Mouse (Mus musculus) megakaryocyte, embryonic 14.5 days (primary cell): ENCODE measurements around the gene Cnmd. TPM values are rescaled to one million over a fixed set of nuclear protein-coding genes. Genes with fewer than 3 reads are reported as not detected.

ENCODE experiments used
- H3K27me3 ChIP-seq: replicated peaks from 2 replicates; pipeline ENCODE3; 2012; ENCODE audit warnings: inconsistent platforms
- H3K36me3 ChIP-seq: replicated peaks from 2 replicates; pipeline ENCODE3; 2012; ENCODE audit warnings: low read length, inconsistent platforms, mixed read lengths
- H3K4me1 ChIP-seq: 2 replicates; pipeline ENCODE4 v1.6.1; 2012; ENCODE audit warnings: inconsistent platforms
- H3K4me3 ChIP-seq: replicated peaks from 2 replicates; pipeline ENCODE3; 2012; ENCODE audit warnings: moderate library complexity, mild to moderate bottlenecking, inconsistent platforms
- H3K9me3 ChIP-seq: 2 replicates; pipeline ENCODE4 v1.6.1; 2012; ENCODE audit warnings: inconsistent platforms
- FLI1 ChIP-seq: IDR thresholded peaks from 2 replicates; pipeline ENCODE4 v1.6.1; 2012; ENCODE audit warnings: low read length, inconsistent platforms, mixed read lengths
- GATA1 ChIP-seq: IDR thresholded peaks from 3 replicates; pipeline ENCODE4 v1.6.1; 2012; ENCODE audit warnings: mixed read lengths, low read length, inconsistent platforms, borderline replicate concordance
- polyA plus RNA-seq: library from polyadenylated mRNA; stranded (reverse); fragments of >175 nt; gene quantifications from 2 replicates; pipeline ENCODE4 v1.2.3, GENCODE M21; 2012; ENCODE audit warnings: low replicate concordance; ENCODE audit not compliant: insufficient read depth

Cnmd gene
- polyA plus RNA-seq, 1 experiment: not detected

GRCm38 (mm10) chr14:79607352-79607751, 54.6 kb downstream of the Cnmd start:
- H3K4me1 ChIP-seq: no peaks in the 10 kb centered on the region
- peaks cover 9% of the 10 kb centered on the region for H3K9me3 ChIP-seq
- no peak for TF ChIP-seq FLI1
- no peak for TF ChIP-seq GATA1
- no peak overlapping the region for H3K4me3 ChIP-seq
- no peaks in the 10 kb centered on the region for H3K27me3 ChIP-seq
- peaks cover 95% of the 10 kb centered on the region for H3K36me3 ChIP-seq

DNA sequence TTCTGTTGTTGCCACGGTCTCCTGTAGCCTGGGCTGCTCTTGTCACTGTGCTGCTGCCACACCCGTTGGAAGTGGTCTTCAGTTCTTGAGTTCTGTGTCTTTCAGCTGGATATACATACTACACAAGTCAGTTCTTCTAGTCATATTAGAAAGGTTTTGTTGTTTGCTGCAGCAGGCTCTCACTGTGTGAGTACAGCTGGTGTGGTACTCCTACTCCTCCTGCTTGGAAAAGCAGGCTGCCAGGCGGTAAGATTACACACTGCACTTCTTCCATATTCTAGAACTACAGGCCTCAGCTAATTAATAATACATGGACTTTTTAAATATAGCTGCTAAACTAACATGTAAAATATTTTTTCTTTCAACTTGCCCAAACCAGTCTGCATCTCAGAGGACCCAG, 55.1 kb downstream of the Cnmd start:
- Histone ChIP-seq H3K36me3 (peaks cover 95% of the 10 kb centered on the region), H3K9me3 (peaks cover 7% of the 10 kb centered on the region; the same call in 1 of the 2 replicates), H3K27me3 (no peaks in the 10 kb centered on the region), H3K4me1 (no peaks in the 10 kb centered on the region; the same call in 1 of the 2 replicates), H3K4me3 (no peak overlapping the region)
- TF ChIP-seq FLI1 (no peak), GATA1 (no peak)

- H3K9me3 ChIP-seq: peaks cover 3% of the 10 kb centered on the region; the same call in 1 of the 2 replicates
- TF ChIP-seq GATA1 (no peak), FLI1 (no peak)
- H3K27me3 ChIP-seq: no peaks in the 10 kb centered on the region
- H3K4me1 ChIP-seq: peaks cover 4% of the 10 kb centered on the region
- H3K4me3 ChIP-seq: no peak overlapping the region
- H3K36me3 ChIP-seq: peaks cover 95% of the 10 kb centered on the region
These were observed 55.6 kb downstream of the Cnmd start for GRCm38 (mm10) chr14:79606392-79606791.

- Histone ChIP-seq H3K9me3 (no peaks in the 10 kb centered on the region), H3K27me3 (no peaks in the 10 kb centered on the region), H3K36me3 (peaks cover 95% of the 10 kb centered on the region), H3K4me3 (no peak overlapping the region), H3K4me1 (peaks cover 6% of the 10 kb centered on the region)
- TF ChIP-seq GATA1: no peak
- no peak for TF ChIP-seq FLI1
These were observed 56.1 kb downstream of the Cnmd start for GRCm38 (mm10) chr14:79605881-79606280.

DNA sequence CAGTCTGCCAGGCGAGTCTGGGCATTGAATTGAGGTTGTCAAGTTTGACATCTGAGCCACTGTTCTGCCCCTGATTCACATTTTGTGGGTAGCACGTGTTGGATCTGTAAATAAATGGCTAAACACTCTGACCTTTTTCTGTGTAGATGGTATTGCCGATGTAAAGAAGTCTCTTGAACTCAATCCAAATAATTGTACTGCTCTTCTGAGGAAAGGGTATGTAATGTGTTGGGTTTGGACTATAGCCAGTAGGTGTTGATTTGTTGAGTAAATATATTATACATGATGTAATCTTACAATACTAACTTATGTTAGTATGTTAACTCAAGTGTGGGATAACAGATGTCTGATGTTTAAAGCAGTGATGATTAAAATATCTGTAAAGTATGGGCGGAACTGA, 65.4 kb downstream of the Cnmd start:
- Histone ChIP-seq H3K27me3 (no peaks in the 10 kb centered on the region), H3K36me3 (peaks cover 86% of the 10 kb centered on the region), H3K4me3 (no peak overlapping the region), H3K9me3 (no peaks in the 10 kb centered on the region), H3K4me1 (peaks cover 18% of the 10 kb centered on the region)
- TF ChIP-seq FLI1 (no peak), GATA1 (no peak)

- Histone ChIP-seq H3K9me3 (no peaks in the 10 kb centered on the region), H3K4me1 (peaks cover 32% of the 10 kb centered on the region), H3K4me3 (no peak overlapping the region), H3K36me3 (peaks cover 81% of the 10 kb centered on the region), H3K27me3 (no peaks in the 10 kb centered on the region)
- TF ChIP-seq GATA1 (no peak), FLI1 (no peak)
These were observed 67.9 kb downstream of the Cnmd start for GRCm38 (mm10) chr14:79594069-79594468.

DNA sequence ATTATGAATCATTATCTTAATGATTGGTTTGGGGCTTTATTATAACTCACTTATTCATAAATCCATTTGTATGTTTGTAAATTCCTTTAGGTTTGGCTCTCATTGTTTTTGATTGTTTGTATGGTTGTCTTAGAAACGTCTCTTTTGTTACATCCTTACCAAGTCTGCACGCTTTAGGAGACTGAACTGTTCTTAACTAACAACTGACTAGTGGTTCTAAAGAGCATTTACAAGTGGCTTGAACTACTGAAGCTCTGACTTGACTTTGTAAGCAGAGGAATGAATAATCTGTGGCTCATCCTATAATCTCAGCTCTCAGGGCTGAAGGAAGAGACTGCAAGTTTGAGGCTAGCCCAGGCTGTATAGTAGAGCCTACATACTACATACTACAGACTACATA, 70.4 kb downstream of the Cnmd start:
- Histone ChIP-seq H3K9me3 (no peaks in the 10 kb centered on the region), H3K36me3 (peaks cover 57% of the 10 kb centered on the region), H3K4me3 (no peak overlapping the region), H3K27me3 (no peaks in the 10 kb centered on the region), H3K4me1 (peaks cover 47% of the 10 kb centered on the region)
- TF ChIP-seq FLI1 (no peak), GATA1 (no peak)

- no peaks in the 10 kb centered on the region for H3K9me3 ChIP-seq
- TF ChIP-seq FLI1: no peak
- TF ChIP-seq GATA1: no peak
These were observed 71.1 kb downstream of the Cnmd start for GRCm38 (mm10) chr14:79590916-79591315.

GRCm38 (mm10) chr14:79589401-79589800, 72.6 kb downstream of the Cnmd start:
- no peaks in the 10 kb centered on the region for H3K9me3 ChIP-seq
- no peak for TF ChIP-seq FLI1
- TF ChIP-seq GATA1: no peak
- no peaks in the 10 kb centered on the region for H3K27me3 ChIP-seq
- H3K4me3 ChIP-seq: no peak overlapping the region
- H3K36me3 ChIP-seq: peaks cover 39% of the 10 kb centered on the region
- peaks cover 55% of the 10 kb centered on the region for H3K4me1 ChIP-seq

More at GRCm38 (mm10) chr14:79590916-79591315, 71.1 kb downstream of the Cnmd start:
- Histone ChIP-seq H3K27me3 (no peaks in the 10 kb centered on the region), H3K4me3 (no peak overlapping the region), H3K36me3 (peaks cover 50% of the 10 kb centered on the region), H3K4me1 (peaks cover 54% of the 10 kb centered on the region)

GRCm38 (mm10) chr14:79588534-79588951, 73.4 kb downstream of the Cnmd start:
- no peaks in the 10 kb centered on the region for H3K27me3 ChIP-seq
- H3K9me3 ChIP-seq: no peaks in the 10 kb centered on the region
- peak overlapping the region; percentile 95 for H3K4me3 ChIP-seq
- TF ChIP-seq GATA1 (no peak), FLI1 (no peak)
- H3K4me1 ChIP-seq: peaks cover 48% of the 10 kb centered on the region
- H3K36me3 ChIP-seq: peaks cover 36% of the 10 kb centered on the region

GRCm38 (mm10) chr14:79587852-79588229, 74.1 kb downstream of the Cnmd start:
- H3K9me3 ChIP-seq: no peaks in the 10 kb centered on the region
- H3K36me3 ChIP-seq: peaks cover 43% of the 10 kb centered on the region
- no peaks in the 10 kb centered on the region for H3K27me3 ChIP-seq
- H3K4me1 ChIP-seq: peaks cover 48% of the 10 kb centered on the region
- TF ChIP-seq GATA1: no peak
- TF ChIP-seq FLI1: no peak
- H3K4me3 ChIP-seq: peak overlapping the region; percentile 95

Other genes starting within 250 kb of the Cnmd start
- gene Kbtbd7, start 235.7 kb downstream of the Cnmd start, polyA plus RNA-seq: 1.2 and 3.8 TPM in 2 replicates
- gene Kbtbd6, start 210.3 kb downstream of the Cnmd start, polyA plus RNA-seq: 0.20 and 0.79 TPM in 2 replicates
- gene Elf1, start 181.0 kb downstream of the Cnmd start, polyA plus RNA-seq: 1.5 and 3.9 TPM in 2 replicates
- 3.9 and 4.4 TPM in 2 replicates for gene Wbp4, start 180.7 kb downstream of the Cnmd start, polyA plus RNA-seq
- 0.22 and 1.7 TPM in 2 replicates for gene Sugt1, start 74.5 kb downstream of the Cnmd start, polyA plus RNA-seq
- not detected in 2 replicates for gene Pcdh8, start 109.1 kb upstream of the Cnmd start, polyA plus RNA-seq